Mouse (Mus musculus): Measurements from ENCODE around the gene Bst1.

Bst1 gene

GRCm38 (mm10) chr5:43814536-43814935, 4.1 kb upstream of the Bst1 start:
- DNase-seq = no peak

DNA sequence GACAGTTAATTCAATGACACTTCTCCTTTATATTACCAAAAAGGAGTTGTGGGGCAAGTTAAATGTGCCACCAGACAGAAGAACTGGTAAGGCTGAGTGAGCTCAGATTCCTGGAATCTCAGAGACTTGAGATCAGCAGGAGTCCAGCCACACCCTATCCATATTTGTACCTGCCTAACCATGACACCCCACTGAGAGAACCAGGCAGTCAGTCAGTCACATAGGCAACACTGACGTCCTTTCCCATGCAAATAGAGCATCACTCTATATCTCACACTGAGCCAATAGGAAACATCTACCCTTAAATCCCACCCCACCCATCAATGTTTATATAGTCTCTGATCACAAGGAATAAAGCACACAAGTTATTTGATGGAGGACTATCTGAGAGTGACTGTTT, 2.9 kb upstream of the Bst1 start:
- DNase-seq = no peak

- DNase-seq = peak; percentile 78
These were observed 2.1 kb downstream of the Bst1 start for GRCm38 (mm10) chr5:43820785-43821184.

GRCm38 (mm10) chr5:43821538-43821937, 2.9 kb downstream of the Bst1 start, which contains the start of gene Fbxl5:
Fbxl5 (minus strand) TSS chr5:43821638.
- DNase-seq = no peak

GRCm38 (mm10) chr5:43822199-43822598, 3.5 kb downstream of the Bst1 start:
- DNase-seq = no peak

DNA sequence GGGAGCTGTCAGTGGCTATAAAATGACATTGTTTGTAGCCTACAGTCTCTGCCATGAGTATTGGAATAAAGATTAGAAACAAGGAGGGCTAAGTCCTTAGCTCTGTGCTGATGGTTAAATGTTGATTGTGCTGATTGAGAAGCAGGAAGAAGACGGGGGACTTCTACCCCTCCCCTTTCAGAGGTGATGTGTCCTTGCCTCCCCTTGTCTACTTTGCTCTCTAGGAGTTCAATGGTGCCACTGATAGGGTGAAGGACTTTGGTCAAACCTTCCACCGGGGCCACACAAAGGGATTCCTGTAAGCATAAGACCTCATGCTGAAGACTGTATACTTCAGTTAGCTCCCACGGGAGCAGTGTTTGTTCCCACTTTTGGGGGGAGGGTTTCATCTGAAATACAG, 4.1 kb downstream of the Bst1 start:
- DNase-seq = no peak

- peak; percentile 30 for DNase-seq
These were observed 5.9 kb downstream of the Bst1 start for GRCm38 (mm10) chr5:43824580-43824979.

DNA sequence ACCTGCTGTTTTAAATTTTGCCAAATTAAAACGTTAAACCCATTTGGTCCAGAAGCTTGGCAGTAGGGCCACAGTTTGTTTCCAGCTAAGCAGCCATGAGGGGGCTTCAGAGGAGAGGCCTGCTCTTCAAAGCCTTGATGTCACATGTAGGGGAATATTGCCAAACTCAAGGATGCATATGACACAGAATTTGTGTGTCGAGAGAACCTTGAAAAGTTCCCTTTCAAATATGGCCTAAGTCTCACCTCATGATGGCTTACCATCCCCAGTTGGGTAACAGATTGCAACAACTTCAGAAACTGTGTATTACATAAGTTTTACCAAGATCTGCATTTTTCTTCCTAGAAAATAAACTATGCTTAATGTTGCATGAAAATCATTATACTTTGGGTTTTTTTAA, 8.2 kb downstream of the Bst1 start:
- DNase-seq = no peak

- no peak for DNase-seq
These were observed 8.7 kb downstream of the Bst1 start for GRCm38 (mm10) chr5:43827366-43827765.

- peak; percentile 46 for DNase-seq
These were observed 17.9 kb downstream of the Bst1 start for GRCm38 (mm10) chr5:43836590-43836989.

GRCm38 (mm10) chr5:43837372-43837771, 18.7 kb downstream of the Bst1 start:
- peak; percentile 80 for DNase-seq

GRCm38 (mm10) chr5:43841144-43842010, 22.7 kb downstream of the Bst1 start:
- peak; percentile 65 for DNase-seq

DNA sequence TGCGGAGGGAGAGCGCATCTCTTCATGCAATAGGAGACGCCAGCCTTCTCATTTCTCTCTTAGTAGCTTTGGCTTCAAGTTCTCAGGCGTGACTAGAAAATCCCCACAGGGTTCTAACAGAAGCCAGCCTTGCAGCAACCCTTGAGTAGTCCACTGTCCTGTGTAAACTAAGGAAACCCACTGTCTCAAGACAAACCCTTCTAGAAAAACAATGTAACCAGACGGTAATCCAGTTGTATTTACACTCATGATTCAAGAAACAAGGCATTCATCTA, 23.3 kb downstream of the Bst1 start:
- peak; percentile 31 for DNase-seq

DNA sequence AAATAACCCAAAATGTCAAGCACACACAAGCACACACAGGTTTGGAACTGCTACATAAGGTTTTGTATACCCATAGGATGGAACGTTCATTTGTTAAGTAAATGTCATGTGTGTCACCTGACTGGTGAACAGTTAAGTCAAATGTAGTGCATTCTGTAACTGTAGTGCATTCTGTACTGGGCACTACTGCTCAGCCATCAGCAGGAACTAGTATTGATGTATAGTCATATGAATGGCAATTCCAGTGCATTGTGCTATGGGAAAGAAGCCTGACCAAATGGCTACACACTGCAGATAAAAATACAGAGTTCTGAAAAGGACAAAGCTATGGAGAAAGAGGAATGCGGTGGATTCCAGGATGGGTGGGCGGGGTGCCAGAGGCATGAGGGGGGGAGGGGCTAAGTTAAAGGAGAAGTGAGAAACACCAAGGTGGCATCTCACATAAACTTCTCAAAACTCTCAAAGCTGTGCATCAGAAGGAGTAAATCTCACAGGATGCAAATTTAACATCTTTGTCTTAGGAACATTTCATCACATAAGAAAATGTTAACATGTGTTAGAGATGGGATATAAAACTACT, 24.0 kb downstream of the Bst1 start:
- no peak for DNase-seq

- no peak for DNase-seq
These were observed 26.4 kb downstream of the Bst1 start for GRCm38 (mm10) chr5:43845083-43845482.

DNA sequence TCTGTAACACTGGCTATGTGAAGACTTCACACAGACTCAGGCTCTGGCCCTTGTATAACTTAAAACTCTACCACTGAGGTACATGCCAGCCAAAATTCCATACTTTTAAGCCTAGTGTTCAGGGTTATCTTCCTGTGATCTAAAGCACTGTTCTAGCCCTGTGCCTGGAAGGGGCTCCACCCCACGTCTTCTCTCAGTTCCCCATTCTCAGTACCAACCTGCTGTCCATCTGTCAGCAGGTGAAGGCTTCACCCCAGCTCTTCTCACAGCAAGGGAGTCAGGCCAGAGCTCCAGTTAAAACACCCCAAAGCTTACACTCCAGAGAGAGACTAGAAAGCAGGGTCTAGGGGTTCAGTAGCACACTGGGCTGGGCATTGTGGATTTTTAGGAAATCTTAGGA, 27.0 kb downstream of the Bst1 start:
- no peak for DNase-seq

GRCm38 (mm10) chr5:43846227-43846626, 27.5 kb downstream of the Bst1 start:
- peak; percentile 35 for DNase-seq

GRCm38 (mm10) chr5:43847555-43847954, 28.9 kb downstream of the Bst1 start:
- no peak for DNase-seq

GRCm38 (mm10) chr5:43848275-43848674, 29.6 kb downstream of the Bst1 start:
- no peak for DNase-seq

GRCm38 (mm10) chr5:43853096-43853867, 34.6 kb downstream of the Bst1 start:
- peak; percentile 51 for DNase-seq

DNA sequence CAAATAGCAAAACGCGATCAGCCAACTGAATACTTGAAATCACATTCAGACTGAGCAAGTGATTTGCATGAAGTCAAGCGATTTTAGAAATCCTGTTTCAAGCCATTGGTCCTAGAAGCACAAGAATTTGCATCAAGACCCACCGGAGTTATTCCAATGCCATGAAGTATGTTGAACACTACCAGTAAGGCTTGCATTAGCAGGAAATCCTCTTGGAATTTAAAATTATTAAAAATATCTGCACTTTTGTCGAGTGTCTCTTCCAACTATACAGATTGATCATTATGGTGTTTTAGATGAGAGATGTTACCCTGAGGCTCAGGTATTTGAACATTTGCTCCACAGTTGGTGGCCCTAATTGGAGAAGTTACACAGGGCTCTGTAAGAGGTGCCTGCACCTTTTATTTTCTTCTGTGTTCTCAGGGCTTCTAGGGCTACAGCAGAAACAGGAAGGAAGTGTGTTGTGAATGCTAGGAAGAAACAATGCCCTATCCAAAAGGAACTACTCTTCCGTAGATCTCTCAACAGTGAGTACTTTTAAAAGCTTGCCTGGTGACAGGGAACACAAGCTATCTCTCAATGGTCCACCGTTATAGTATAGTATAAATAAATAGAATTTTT, 35.3 kb downstream of the Bst1 start:
- DNase-seq = peak; percentile 30

DNA sequence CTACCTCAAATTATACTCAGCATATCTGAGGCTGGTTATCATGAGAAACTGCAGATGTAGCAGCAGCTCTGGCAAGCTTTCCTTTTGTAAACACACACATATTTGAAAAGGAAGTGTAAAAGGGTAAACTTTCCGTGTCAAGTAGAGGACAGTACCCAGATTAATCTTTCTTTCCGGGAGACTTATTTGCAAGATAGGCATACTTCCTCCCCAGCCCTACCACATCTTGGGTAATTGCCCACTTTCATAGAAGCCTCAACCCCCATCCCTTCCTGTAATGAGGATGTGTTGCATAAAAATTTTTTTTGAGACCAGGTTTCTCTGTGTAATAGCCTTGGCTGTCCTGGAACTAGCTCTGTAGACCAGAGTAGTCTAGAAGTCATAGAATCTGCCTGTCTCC, 37.1 kb downstream of the Bst1 start:
- peak; percentile 73 for DNase-seq

GRCm38 (mm10) chr5:43859663-43860062, 41.0 kb downstream of the Bst1 start:
- DNase-seq = no peak
